Mouse (Mus musculus) stomach, embryonic 16.5 days (tissue): ENCODE results near the gene Anxa3. TPM values are rescaled to one million over a fixed set of nuclear protein-coding genes. Genes with fewer than 3 reads are reported as not detected.

ENCODE experiments used
- ATAC-seq: fragments of 200-750 bp; cut with Nextera tagmentation; 2 replicates; pipeline ENCODE4 v1.8.0; 2017; ENCODE audit warnings: moderate number of reproducible peaks, moderate TSS enrichment; ENCODE audit not compliant: insufficient read depth, low FRiP score
- H3K27ac ChIP-seq: fragments of 300-500 bp; sonication (generic); 2 replicates; pipeline ENCODE4 v1.5.1; 2014; ENCODE audit warnings: low read length
- H3K27me3 ChIP-seq: fragments of 300-500 bp; sonication (generic); 2 replicates; pipeline ENCODE4 v1.6.1; 2014; ENCODE audit warnings: low read length, control low read depth, mixed read lengths; ENCODE audit not compliant: control insufficient read depth, insufficient read depth
- H3K36me3 ChIP-seq: fragments of 300-500 bp; sonication (generic); 2 replicates; pipeline ENCODE4 v1.6.1; 2014; ENCODE audit warnings: low read length; ENCODE audit not compliant: control insufficient read depth, insufficient read depth
- H3K4me1 ChIP-seq: fragments of 300-500 bp; sonication (generic); 2 replicates; pipeline ENCODE4 v1.6.1; 2014; ENCODE audit warnings: low read length, control low read depth, mixed read lengths; ENCODE audit not compliant: control insufficient read depth, insufficient read depth
- H3K4me2 ChIP-seq: fragments of 300-500 bp; sonication (generic); 2 replicates; pipeline ENCODE4 v1.6.1; 2014; ENCODE audit warnings: low read depth, low read length, mixed read lengths
- H3K4me3 ChIP-seq: fragments of 300-500 bp; sonication (generic); replicated peaks from 2 replicates; pipeline ENCODE4 v1.5.1; 2014; ENCODE audit warnings: mild to moderate bottlenecking, low read length
- H3K9ac ChIP-seq: fragments of 300-500 bp; sonication (generic); 2 replicates; pipeline ENCODE4 v1.6.1; 2014; ENCODE audit warnings: low read length
- H3K9me3 ChIP-seq: fragments of 300-500 bp; sonication (generic); replicated peaks from 2 replicates; pipeline ENCODE4 v1.6.1; 2016; ENCODE audit warnings: low read length, control low read depth; ENCODE audit not compliant: control insufficient read depth
- WGBS: fragments of 180-500 bp; shearing (Covaris S2); extraction: QIAGEN DNeasy Blood & Tissue Kit; methylation state at CpG from one replicate; pipeline ENCODE4 v1.1.7; 2014; 5-methylcytosine and 5-hydroxymethylcytosine counted together
- polyA plus RNA-seq: library from polyadenylated mRNA; unstranded; fragments of >200 nt; fragmentation: Nextera tagmentation; extraction: Ambion mirVana; gene quantifications from 2 replicates; pipeline ENCODE4 v1.2.1, GENCODE M21; 2015

The Anxa3 gene
- polyA plus RNA-seq, 1 experiment from 2014 or later: 92.1 TPM

GRCm38 (mm10) chr5:96885202-96885601 lies 92.1 kb downstream of the Anxa3 start:
- no peaks in the 10 kb centered on the region for H3K4me1 ChIP-seq
- WGBS: 76% methylated on average over 7 of the region's 7 CpGs

GRCm38 (mm10) chr5:96888396-96888795 lies 95.3 kb downstream of the Anxa3 start:
- Histone ChIP-seq H3K27me3 (no peaks in the 10 kb centered on the region), H3K4me1 (no peaks in the 10 kb centered on the region), H3K27ac (no peak overlapping the region)

More at GRCm38 (mm10) chr5:96885202-96885601, 92.1 kb downstream of the Anxa3 start:
- Histone ChIP-seq H3K27me3 (no peaks in the 10 kb centered on the region), H3K36me3 (no peaks in the 10 kb centered on the region), H3K9ac (no peak overlapping the region), H3K4me2 (no peak overlapping the region), H3K9me3 (no peaks in the 10 kb centered on the region), H3K4me3 (no peak overlapping the region), H3K27ac (no peak overlapping the region)
- ATAC-seq: no peak

GRCm38 (mm10) chr5:96890367-96890766 lies 97.2 kb downstream of the Anxa3 start:
- Histone ChIP-seq H3K36me3 (no peaks in the 10 kb centered on the region), H3K4me2 (no peak overlapping the region), H3K4me1 (no peaks in the 10 kb centered on the region), H3K9me3 (no peaks in the 10 kb centered on the region), H3K4me3 (no peak overlapping the region), H3K27ac (no peak overlapping the region), H3K9ac (no peak overlapping the region), H3K27me3 (no peaks in the 10 kb centered on the region)
- no peak for ATAC-seq
- 68% methylated on average over 5 of the region's 5 CpGs for WGBS

More at GRCm38 (mm10) chr5:96888396-96888795, 95.3 kb downstream of the Anxa3 start:
- no peak overlapping the region for H3K9ac ChIP-seq
- ATAC-seq: no peak
- WGBS: 93% methylated on average over 3 of the region's 3 CpGs
- no peak overlapping the region for H3K4me2 ChIP-seq
- H3K36me3 ChIP-seq: no peaks in the 10 kb centered on the region
- H3K9me3 ChIP-seq: no peaks in the 10 kb centered on the region
- no peak overlapping the region for H3K4me3 ChIP-seq

Other genes with a start within 250 kb of the Anxa3 start
- 8.9 and 10.2 TPM in 2 replicates for gene Bmp2k, start 204.3 kb downstream of the Anxa3 start, polyA plus RNA-seq